Comparison of ENCODE assay signal across 12 mouse cellular contexts in genomic region chr14:51983251-51983650, GRCm38 (mm10). TPM values are rescaled to one million over a fixed set of nuclear protein-coding genes. Genes with fewer than 3 reads are reported as not detected.
A peak's percentile ranks its signal among the peaks of the same experiment; 100 is the strongest.
DNase-seq lines count a peak whose midpoint lies in the region; ATAC-seq and TF ChIP-seq lines count a peak whose summit lies in the region.
"Had no signal": no experiment of that assay in that cellular context is flagged by ENCODE, and none has a peak within 500 bp of the region (broad histone marks: within the 10 kb centered on the region; RNA-seq: fewer than 3 reads in every experiment).

No protein-coding gene starts in this region.

- no peaks in the 10 kb centered on the region for H3K27me3 ChIP-seq in heart, embryonic 15.5 days
- H3K27me3 ChIP-seq in lung, postnatal 0 days (replicated peaks; ENCODE audit: insufficient read depth, low read length), result no peaks in the 10 kb centered on the region
- H3K27me3 ChIP-seq in hindbrain, postnatal 0 days (ENCODE audit: insufficient read depth, low read length), result no peaks in the 10 kb centered on the region
- no peaks in the 10 kb centered on the region for H3K27me3 ChIP-seq in neural tube, embryonic 14.5 days (ENCODE audit: control insufficient read depth, insufficient read depth, low read length)

- TF ChIP-seq CTCF in lung, postnatal 0 days (IDR thresholded peaks at IDR 0.05), result 0 out of 2 replicates have a peak, but pooled peaks have one; percentile 7
- no peak for TF ChIP-seq CTCF in hindbrain, postnatal 0 days (IDR thresholded peaks at IDR 0.05; ENCODE audit: low read depth)

- ATAC-seq in heart, embryonic 15.5 days (replicated peaks; ENCODE audit: insufficient number of reproducible peaks, insufficient read depth, low FRiP score, low read depth), result no peak
- no peak for ATAC-seq in lung, postnatal 0 days
- ATAC-seq in hindbrain, postnatal 0 days, result no peak
- no peak for ATAC-seq in neural tube, embryonic 14.5 days (ENCODE audit: low read depth)

- 0 out of 2 replicates have a peak overlapping the region, but pooled peaks have one; percentile 93 for H3K4me2 ChIP-seq in heart, embryonic 15.5 days
- H3K4me2 ChIP-seq in lung, postnatal 0 days (replicated peaks; ENCODE audit: low read depth, low read length), result no peak overlapping the region
- H3K4me2 ChIP-seq in hindbrain, postnatal 0 days (ENCODE audit: low read depth, low read length), result peak overlapping the region; percentile 93; the same call in 1 of the 2 replicates
- H3K4me2 ChIP-seq in neural tube, embryonic 14.5 days (ENCODE audit: low read depth, low read length), result peak overlapping the region; percentile 98; the same call in 1 of the 2 replicates

- intact Hi-C loops in heart, postnatal 10 days (cut with DNase I), result loop anchor here (5.0 kb wide), 2 partner anchors 51 to 76 kb away; no protein-coding TSS in a partner anchor

- H3K36me3 ChIP-seq in heart, embryonic 15.5 days, result peaks cover 5% of the 10 kb centered on the region; the same call in 1 of the 2 replicates
- no peaks in the 10 kb centered on the region for H3K36me3 ChIP-seq in lung, postnatal 0 days (ENCODE audit: insufficient read depth, low read length)
- H3K36me3 ChIP-seq in hindbrain, postnatal 0 days (ENCODE audit: insufficient read depth, low read length), result peaks cover 8% of the 10 kb centered on the region; the same call in 1 of the 2 replicates
- H3K36me3 ChIP-seq in neural tube, embryonic 14.5 days (ENCODE audit: control insufficient read depth, insufficient read depth, low read length), result peaks cover 4% of the 10 kb centered on the region; the same call in 1 of the 2 replicates

- DNase-seq in heart, postnatal 10 days, result no peak
- DNase-seq in lung, postnatal 0 days (ENCODE audit: low spot score), result peak; percentile 20
- no peak for DNase-seq in lung, postnatal 14 days
- no peak for DNase-seq in hindbrain, postnatal 0 days (ENCODE audit: low spot score)
- DNase-seq in spleen, adult 18-20 months, result no peak
- DNase-seq in urinary bladder, postnatal 4 days (ENCODE audit: low spot score in 2 of 2), result no peak
- DNase-seq: adrenal gland, postnatal 25 days; thymus, postnatal 36 days had no signal

- no peak overlapping the region for H3K27ac ChIP-seq in heart, embryonic 15.5 days
- no peak overlapping the region for H3K27ac ChIP-seq in lung, postnatal 0 days (ENCODE audit: low read length)
- H3K27ac ChIP-seq in hindbrain, postnatal 0 days, result 0 out of 2 replicates have a peak overlapping the region, but pooled peaks have one; percentile 94
- no peak overlapping the region for H3K27ac ChIP-seq in neural tube, embryonic 14.5 days (ENCODE audit: low read depth, low read length)

- peaks cover 33% of the 10 kb centered on the region for H3K4me1 ChIP-seq in heart, embryonic 15.5 days (replicated peaks)
- H3K4me1 ChIP-seq in lung, postnatal 0 days (ENCODE audit: insufficient read depth, low read depth, low read length), result peaks cover 16% of the 10 kb centered on the region; the same call in 1 of the 2 replicates
- H3K4me1 ChIP-seq in hindbrain, postnatal 0 days (ENCODE audit: insufficient read depth, low read length), result peaks cover 8% of the 10 kb centered on the region; the same call in 1 of the 2 replicates
- peaks cover 20% of the 10 kb centered on the region; the same call in 1 of the 2 replicates for H3K4me1 ChIP-seq in neural tube, embryonic 14.5 days (ENCODE audit: control insufficient read depth, insufficient read depth, low read length)

- 0 out of 2 replicates have a peak overlapping the region, but pooled peaks have one; percentile 86 for H3K4me3 ChIP-seq in heart, embryonic 15.5 days
- no peak overlapping the region for H3K4me3 ChIP-seq in lung, postnatal 0 days (ENCODE audit: low read depth, low read length)
- H3K4me3 ChIP-seq in hindbrain, postnatal 0 days (ENCODE audit: low read length), result 0 out of 2 replicates have a peak overlapping the region, but pooled peaks have one; percentile 75
- 0 out of 2 replicates have a peak overlapping the region, but pooled peaks have one; percentile 76 for H3K4me3 ChIP-seq in neural tube, embryonic 14.5 days (ENCODE audit: low read depth, low read length)

- 56% methylated on average over 4 of the region's 4 CpGs for WGBS in heart, embryonic 15.5 days
- WGBS in lung, postnatal 0 days, result 59% methylated on average over 4 of the region's 4 CpGs
- 66% methylated on average over 4 of the region's 4 CpGs for WGBS in hindbrain, postnatal 0 days
- 68% methylated on average over 4 of the region's 4 CpGs for whole genome bisulfite sequencing in neural tube, embryonic 14.5 days

- no peak for TF ChIP-seq EP300 in lung, postnatal 0 days (IDR thresholded peaks at IDR 0.05)

- H3K9me3 ChIP-seq in heart, embryonic 15.5 days (replicated peaks), result no peaks in the 10 kb centered on the region
- H3K9me3 ChIP-seq in lung, postnatal 0 days (ENCODE audit: low read length), result no peaks in the 10 kb centered on the region
- no peaks in the 10 kb centered on the region for H3K9me3 ChIP-seq in hindbrain, postnatal 0 days (ENCODE audit: low read length)
- H3K9me3 ChIP-seq in neural tube, embryonic 14.5 days (ENCODE audit: control insufficient read depth, low read length), result no peaks in the 10 kb centered on the region

- no peak overlapping the region for H3K9ac ChIP-seq in heart, embryonic 15.5 days
- no peak overlapping the region for H3K9ac ChIP-seq in lung, postnatal 0 days (replicated peaks; ENCODE audit: low read depth)
- H3K9ac ChIP-seq in hindbrain, postnatal 0 days (replicated peaks; ENCODE audit: low read length), result peak overlapping the region; percentile 92
- no peak overlapping the region for H3K9ac ChIP-seq in neural tube, embryonic 14.5 days (replicated peaks; ENCODE audit: low read depth, low read length)

RNA-seq across cellular contexts. Expression of gene Arhgef40, which starts 1.3 kb away (rescaled TPM):
- polyA plus RNA-seq in heart, embryonic 15.5 days (2015; fragmentation: Nextera tagmentation; extraction: Ambion mirVana), result 51.8 and 69.2 TPM in 2 replicates
- total RNA-seq in heart, postnatal 10 days (2021), result 10 to 100 TPM; 52.7 to 57.9 TPM
- polyA plus RNA-seq in lung, postnatal 0 days (2015; fragmentation: Nextera tagmentation; extraction: Ambion mirVana), result 46.3 and 56.6 TPM in 2 replicates
- 113 and 124 TPM in 2 replicates for total RNA-seq in hindbrain, postnatal 0 days (2014; rRNA removed)
- 56.4 and 61.8 TPM in 2 replicates for polyA plus RNA-seq in hindbrain, postnatal 0 days (2015; fragmentation: Nextera tagmentation; extraction: Ambion mirVana)
- 66.5 and 73.8 TPM in 2 replicates for polyA plus RNA-seq in neural tube, embryonic 14.5 days (2014; fragmentation: Nextera tagmentation; extraction: Ambion mirVana)

RNA-seq across cellular contexts. Expression of gene Tmem253, which starts 32.2 kb away (rescaled TPM):
- 0.60 and 0.68 TPM in 2 replicates for polyA plus RNA-seq in heart, embryonic 15.5 days (2015; fragmentation: Nextera tagmentation; extraction: Ambion mirVana)
- total RNA-seq in heart, postnatal 10 days (2021), result 1 to 10 TPM in 1 of 2 experiments, under 1 TPM in 1; 0.82 to 1.7 TPM
- polyA plus RNA-seq in lung, postnatal 0 days (2015; fragmentation: Nextera tagmentation; extraction: Ambion mirVana), result 0.66 and 0.96 TPM in 2 replicates
- not detected in 2 replicates for total RNA-seq in hindbrain, postnatal 0 days (2014; rRNA removed)
- polyA plus RNA-seq in hindbrain, postnatal 0 days (2015; fragmentation: Nextera tagmentation; extraction: Ambion mirVana), result 0.51 and 0.53 TPM in 2 replicates
- 0.47 and 0.66 TPM in 2 replicates for polyA plus RNA-seq in neural tube, embryonic 14.5 days (2014; fragmentation: Nextera tagmentation; extraction: Ambion mirVana)

RNA-seq across cellular contexts. Expression of gene Zfp219, which starts 37.3 kb away (rescaled TPM):
- 18.1 and 23.6 TPM in 2 replicates for polyA plus RNA-seq in heart, embryonic 15.5 days (2015; fragmentation: Nextera tagmentation; extraction: Ambion mirVana)
- total RNA-seq in heart, postnatal 10 days (2021), result 10 to 100 TPM; 33.8 to 38.0 TPM
- 23.0 and 24.1 TPM in 2 replicates for polyA plus RNA-seq in lung, postnatal 0 days (2015; fragmentation: Nextera tagmentation; extraction: Ambion mirVana)
- 91.7 and 98.7 TPM in 2 replicates for total RNA-seq in hindbrain, postnatal 0 days (2014; rRNA removed)
- polyA plus RNA-seq in hindbrain, postnatal 0 days (2015; fragmentation: Nextera tagmentation; extraction: Ambion mirVana), result 25.8 and 31.0 TPM in 2 replicates
- polyA plus RNA-seq in neural tube, embryonic 14.5 days (2014; fragmentation: Nextera tagmentation; extraction: Ambion mirVana), result 24.1 and 27.4 TPM in 2 replicates

RNA-seq across cellular contexts. Expression of gene Olfr221, which starts 59.0 kb away (rescaled TPM):
- not detected in 2 replicates for polyA plus RNA-seq in heart, embryonic 15.5 days (2015; fragmentation: Nextera tagmentation; extraction: Ambion mirVana)
- not detected for total RNA-seq in heart, postnatal 10 days (2021)
- 0.08 TPM in 1 of 2 replicates, not detected in the other for polyA plus RNA-seq in lung, postnatal 0 days (2015; fragmentation: Nextera tagmentation; extraction: Ambion mirVana)
- not detected in 2 replicates for total RNA-seq in hindbrain, postnatal 0 days (2014; rRNA removed)
- polyA plus RNA-seq in hindbrain, postnatal 0 days (2015; fragmentation: Nextera tagmentation; extraction: Ambion mirVana), result not detected in 2 replicates
- polyA plus RNA-seq in neural tube, embryonic 14.5 days (2014; fragmentation: Nextera tagmentation; extraction: Ambion mirVana), result not detected in 2 replicates
- total RNA-seq: adrenal gland, postnatal 25 days; left cerebral cortex, postnatal 36 days had no signal
- polyA plus RNA-seq: myocyte had no signal
